ENCODE assay signal across 8 mouse cellular contexts in the genomic region with DNA sequence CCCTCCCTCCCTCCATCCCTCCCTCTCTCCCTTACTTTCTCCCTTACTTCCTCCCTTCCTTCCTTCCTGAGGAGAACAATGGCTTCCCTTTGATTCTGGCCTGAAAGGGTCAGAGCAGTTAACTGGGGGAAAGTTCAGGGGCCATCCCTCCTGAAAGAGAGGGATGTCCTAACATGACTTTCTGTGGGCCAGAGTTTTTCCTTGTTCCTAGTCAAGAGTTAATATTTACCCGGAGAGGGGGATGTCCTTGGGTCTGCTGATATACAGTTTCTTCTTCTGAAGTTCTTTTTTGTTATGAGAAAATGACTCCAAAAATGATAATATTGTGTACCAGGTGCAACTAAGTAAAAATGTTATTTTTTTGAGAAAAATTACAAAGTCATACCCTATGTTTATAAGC.
DNase-seq lines count a peak whose midpoint lies in the region; ATAC-seq and TF ChIP-seq lines count a peak whose summit lies in the region.
"Not testable (repeated sequence)": the region's sequence is repeated elsewhere in the genome, so short reads cannot be mapped to it uniquely, and the experiment has no call there.

No protein-coding gene starts in this region.

- not testable (repeated sequence) for TF ChIP-seq EP300 in liver, postnatal 0 days (IDR thresholded peaks at IDR 0.05; ENCODE audit: low read depth)

- H3K4me2 ChIP-seq in liver, postnatal 0 days (ENCODE audit: low read depth, low read length), result not testable (repeated sequence)

- not testable (repeated sequence) for H3K79me2 ChIP-seq in liver, adult 2 months (ENCODE audit: control insufficient read depth, insufficient read depth, low read length)

- not testable (repeated sequence) for TF ChIP-seq POLR2A in kidney, adult 2 months (IDR thresholded peaks at IDR 0.05; ENCODE audit: low read depth, low read length); liver, adult 2 months (IDR thresholded peaks at IDR 0.05; ENCODE audit: extremely low read depth, insufficient read depth, low read length)

- peak; percentile 24 for DNase-seq in kidney, adult 11 months
- peak; percentile 24 for DNase-seq in kidney, adult 2 months
- peak; percentile 8 to 48 for DNase-seq in kidney, adult 8-10 months
- peak; percentile 49 for DNase-seq in kidney, adult 9 months
- peak; percentile 5 to 43 for DNase-seq in kidney, postnatal 25 days
- DNase-seq in kidney, postnatal 36 days, result peak; percentile 25 to 31
- DNase-seq in liver, adult 2 months (ENCODE audit: extremely low read depth, low read depth, low spot score), result peak; percentile 75
- DNase-seq in liver, postnatal 0 days, result not testable (repeated sequence)

- WGBS in kidney, adult 2 months, result 87% methylated on average over 1 of the region's 1 CpGs
- WGBS in liver, adult 2 months, result 26% methylated on average over 1 of the region's 1 CpGs
- WGBS in liver, postnatal 0 days (ENCODE audit: insufficient replicate concordance), result 59% methylated on average over 1 of the region's 1 CpGs

- not testable (repeated sequence) for H3K4me3 ChIP-seq in kidney, adult 2 months (ENCODE audit: insufficient read depth, low read depth, low read length); liver, adult 2 months (ENCODE audit: insufficient read depth, low read depth, low read length); liver, postnatal 0 days (ENCODE audit: low read depth, low read length)

- H3K9me3 ChIP-seq in liver, postnatal 0 days (ENCODE audit: low read length), result not testable (repeated sequence)

- not testable (repeated sequence) for H3K9ac ChIP-seq in liver, adult 2 months (ENCODE audit: low read depth, low read length); liver, postnatal 0 days (replicated peaks)

- not testable (repeated sequence) for H3K27me3 ChIP-seq in kidney, adult 2 months (replicated peaks; ENCODE audit: control insufficient read depth, insufficient read depth, low read length); liver, adult 2 months (ENCODE audit: control insufficient read depth, insufficient read depth, low read length); liver, postnatal 0 days (ENCODE audit: insufficient read depth, low read length)

- not testable (repeated sequence) for H3K36me3 ChIP-seq in kidney, adult 2 months (ENCODE audit: control insufficient read depth, insufficient read depth, low read length); liver, adult 2 months (ENCODE audit: control insufficient read depth, insufficient read depth, low read length); liver, postnatal 0 days (replicated peaks; ENCODE audit: insufficient read depth, low read length)

- ATAC-seq in liver, postnatal 0 days, result peak; percentile 54; the same call in 1 of the 2 replicates

- H3K27ac ChIP-seq in kidney, adult 2 months (ENCODE audit: insufficient read depth, low read depth, low read length); liver, postnatal 0 days (ENCODE audit: low read depth): not testable (repeated sequence)
- peak overlapping the region; percentile 71 for H3K27ac ChIP-seq in liver, adult 2 months (replicated peaks; ENCODE audit: insufficient read depth, low read depth, low read length)

- H3K4me1 ChIP-seq in kidney, adult 2 months (ENCODE audit: control insufficient read depth, insufficient read depth, low read length); liver, adult 2 months (ENCODE audit: control insufficient read depth, insufficient read depth, low read length); liver, postnatal 0 days (ENCODE audit: insufficient read depth): not testable (repeated sequence)

- TF ChIP-seq CTCF in kidney, adult 2 months (conservative IDR thresholded peaks at IDR 0.05; ENCODE audit: insufficient read depth, insufficient read length, low read depth, low read length); liver, adult 2 months (IDR thresholded peaks at IDR 0.05; ENCODE audit: low read depth, low read length); liver, postnatal 0 days (IDR thresholded peaks at IDR 0.05; ENCODE audit: low read depth): not testable (repeated sequence)
